Mouse (Mus musculus): ENCODE data around the gene Foxp4.

GRCm38 (mm10) chr17:47925988-47926387 is 1.5 kb upstream of the Foxp4 start:
- TF ChIP-seq POLR2A (IDR thresholded peaks at IDR 0.05; ENCODE audit: borderline replicate concordance, insufficient read depth, low read length) = no peak
- no peak for TF ChIP-seq CTCF (IDR thresholded peaks at IDR 0.05; ENCODE audit: borderline replicate concordance, insufficient read depth, low read depth, low read length)
